Mouse (Mus musculus): ENCODE measurements around the gene Gm21970.
"Not testable (repeated sequence)": the region's sequence is repeated elsewhere in the genome, so short reads cannot be mapped to it uniquely, and the experiment has no call there.

The Gm21970 gene

GRCm38 (mm10) chr16:91438599-91438998, 47.1 kb downstream of the Gm21970 start:
- DNase-seq (ENCODE audit: low read depth, low spot score), result not testable (repeated sequence)

DNA sequence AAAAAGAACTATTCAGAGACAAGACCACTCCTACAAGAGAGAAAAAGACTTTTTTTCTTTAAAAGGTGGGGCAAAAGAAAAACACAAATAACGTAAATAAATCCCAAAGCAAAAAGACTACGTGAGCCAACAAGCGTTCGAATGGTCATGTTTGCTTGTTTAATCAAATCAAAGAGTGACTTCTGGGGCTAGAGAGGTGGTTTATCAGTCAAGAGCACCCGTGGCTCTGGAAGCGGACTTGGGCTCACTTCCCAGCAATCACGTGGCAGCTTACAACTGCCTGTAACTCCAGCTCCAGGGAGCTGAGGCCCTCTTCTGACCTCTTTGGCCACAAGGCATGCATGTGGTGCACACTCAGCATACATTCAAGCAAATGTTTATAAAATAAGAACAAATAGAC, 49.8 kb downstream of the Gm21970 start:
- DNase-seq (ENCODE audit: low read depth, low spot score), result no peak

DNA sequence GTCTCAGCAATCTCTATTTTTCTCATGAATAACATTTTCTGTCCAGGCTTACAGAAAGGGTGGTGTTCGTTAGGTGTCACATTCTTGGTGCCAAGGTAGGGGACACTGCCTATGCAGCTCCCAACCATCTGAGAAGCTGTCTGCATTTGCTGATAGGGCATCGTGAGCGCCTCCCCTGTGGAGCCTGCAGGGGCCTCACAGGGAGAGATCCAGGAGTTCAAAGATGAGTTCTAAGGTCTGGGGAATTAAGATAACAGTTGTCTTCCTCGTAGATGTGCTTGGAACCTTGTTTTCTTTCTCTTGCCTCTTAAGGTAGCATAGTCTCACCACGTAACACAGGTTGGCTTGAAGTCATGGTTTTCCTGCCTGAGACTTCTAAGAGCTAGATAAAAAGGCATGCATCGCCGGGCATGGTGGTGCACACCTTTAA, 50.3 kb downstream of the Gm21970 start:
- DNase-seq (ENCODE audit: low read depth, low spot score), result no peak

- DNase-seq (ENCODE audit: low read depth, low spot score), result peak; percentile 68
These were observed 50.9 kb downstream of the Gm21970 start for GRCm38 (mm10) chr16:91442446-91442845.

- peak; percentile 66 for DNase-seq (ENCODE audit: low read depth, low spot score)
These were observed 51.7 kb downstream of the Gm21970 start for GRCm38 (mm10) chr16:91443211-91443611.

DNA sequence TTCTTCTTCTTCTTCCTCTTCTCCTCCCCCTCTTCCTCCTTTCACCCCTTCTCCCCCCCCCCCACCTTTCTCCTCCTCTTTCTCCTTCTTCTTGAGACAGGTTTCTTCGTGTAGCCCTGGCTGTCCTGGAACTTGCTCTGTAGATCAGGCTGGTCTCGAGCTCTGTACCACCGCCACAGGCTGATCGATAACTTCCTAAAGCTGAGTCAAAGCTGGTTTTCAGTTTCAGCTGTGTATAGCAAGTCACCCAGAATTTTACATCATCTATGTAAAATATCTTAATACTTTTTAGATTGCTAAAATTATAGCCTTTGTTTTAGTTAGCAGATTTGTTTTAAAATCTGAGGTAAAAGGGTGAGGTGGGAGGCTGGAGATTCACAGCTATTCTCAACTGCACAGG, 53.3 kb downstream of the Gm21970 start:
- DNase-seq (ENCODE audit: low read depth, low spot score), result no peak

GRCm38 (mm10) chr16:91445566-91445965, 54.0 kb downstream of the Gm21970 start:
- DNase-seq (ENCODE audit: low read depth, low spot score), result peak; percentile 85

DNA sequence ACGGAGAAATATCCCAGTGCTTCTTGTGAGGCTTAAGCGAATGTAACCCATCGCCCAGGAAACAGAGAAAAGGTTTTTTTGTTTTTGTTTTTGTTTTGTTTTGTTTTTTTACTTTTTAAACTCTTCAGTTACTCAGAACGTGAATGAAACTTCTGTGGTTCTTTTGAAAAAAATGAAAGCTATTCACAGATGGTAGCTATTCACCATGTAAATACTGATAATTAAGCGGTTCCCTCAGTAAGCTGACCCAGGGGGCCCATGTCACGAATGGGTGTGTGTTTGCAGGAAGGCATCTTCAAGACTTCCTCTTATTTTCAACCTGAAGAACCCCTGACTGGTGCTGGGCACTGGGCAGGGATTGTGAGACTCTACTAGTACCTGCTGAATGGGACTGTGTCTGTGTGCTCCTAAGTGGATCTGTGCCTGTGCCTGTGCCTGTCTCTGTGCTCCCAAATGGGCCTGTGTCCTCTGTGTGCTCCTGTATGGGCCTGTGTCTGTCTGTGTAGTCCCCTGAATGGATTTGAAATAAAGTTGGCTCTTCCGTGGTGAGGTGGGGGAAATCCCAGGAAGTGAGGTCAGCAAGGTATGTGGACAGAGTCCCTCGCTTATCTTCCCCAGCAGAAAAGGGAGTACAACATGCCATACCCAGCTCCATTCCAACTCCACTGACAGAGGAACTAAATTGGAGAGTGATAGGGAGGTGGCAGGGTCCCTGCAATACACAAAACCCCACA, 55.4 kb downstream of the Gm21970 start:
- peak; percentile 62 for DNase-seq (ENCODE audit: low read depth, low spot score)

DNA sequence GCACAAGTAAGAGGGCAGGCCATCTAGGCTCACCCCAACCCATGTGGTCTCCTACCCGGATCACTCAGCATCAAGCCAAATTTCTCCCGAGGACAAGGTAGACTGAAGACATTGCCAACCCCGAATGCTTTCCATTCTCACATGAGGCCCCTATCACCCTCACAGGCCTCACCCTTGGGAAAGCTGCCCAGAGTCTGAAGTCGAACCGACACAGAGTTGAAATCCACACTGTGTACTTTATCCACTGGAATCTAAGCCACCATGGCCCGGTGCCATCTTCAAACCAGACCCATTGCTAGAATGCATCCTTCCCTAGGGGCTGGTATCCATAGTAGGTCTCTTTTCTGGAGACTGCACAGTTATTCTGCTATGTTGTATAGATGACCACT, 56.0 kb downstream of the Gm21970 start:
- no peak for DNase-seq (ENCODE audit: low read depth, low spot score)

- peak; percentile 39 for DNase-seq (ENCODE audit: low read depth, low spot score)
These were observed 56.6 kb downstream of the Gm21970 start for GRCm38 (mm10) chr16:91448088-91448487.

GRCm38 (mm10) chr16:91448895-91449294, 57.4 kb downstream of the Gm21970 start:
- no peak for DNase-seq (ENCODE audit: low read depth, low spot score)

DNA sequence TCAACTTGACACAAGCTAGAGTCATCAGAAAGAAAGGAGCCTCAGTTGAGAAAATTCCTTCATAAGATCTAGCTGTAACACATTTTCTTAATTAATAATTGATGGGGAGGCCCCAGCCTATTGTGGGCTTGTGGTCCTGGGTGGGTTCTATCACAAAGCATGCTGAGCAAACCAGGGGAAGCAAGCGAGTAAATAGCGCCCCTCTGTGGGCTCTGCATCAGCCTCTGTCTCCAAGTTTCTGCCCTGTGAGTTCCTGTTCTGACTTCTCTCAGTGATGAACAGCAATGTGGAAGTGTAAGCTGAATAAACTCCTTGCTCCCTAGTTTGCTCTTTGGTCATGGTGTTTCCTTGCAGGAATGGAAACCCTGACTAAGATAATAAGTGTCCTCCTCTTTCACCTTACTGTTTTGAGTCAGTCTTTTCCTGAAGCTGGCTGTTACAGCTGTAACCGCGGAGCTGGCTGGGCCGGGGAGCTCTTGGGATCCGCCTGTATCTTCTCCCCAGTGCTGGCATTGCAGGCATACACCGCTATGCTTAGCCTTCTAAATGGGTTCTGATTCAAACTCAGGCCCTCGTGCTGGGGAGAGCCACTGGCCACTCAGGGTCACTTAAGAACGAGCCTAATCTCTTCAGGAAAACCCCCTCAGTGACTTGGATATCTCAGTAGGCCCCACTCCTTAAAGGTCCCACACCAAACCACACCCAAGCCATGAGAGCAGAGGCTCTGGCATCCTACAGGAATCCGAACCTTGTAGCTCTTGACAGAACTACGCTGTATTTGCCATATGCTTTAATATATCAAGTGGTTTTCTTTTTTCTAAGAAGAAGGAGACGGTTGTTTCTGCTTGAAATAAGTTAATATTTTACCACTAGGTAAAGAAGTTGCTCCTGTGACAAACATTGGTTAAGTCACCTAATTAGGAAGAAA, 58.9 kb downstream of the Gm21970 start:
- no peak for DNase-seq (ENCODE audit: low read depth, low spot score)

DNA sequence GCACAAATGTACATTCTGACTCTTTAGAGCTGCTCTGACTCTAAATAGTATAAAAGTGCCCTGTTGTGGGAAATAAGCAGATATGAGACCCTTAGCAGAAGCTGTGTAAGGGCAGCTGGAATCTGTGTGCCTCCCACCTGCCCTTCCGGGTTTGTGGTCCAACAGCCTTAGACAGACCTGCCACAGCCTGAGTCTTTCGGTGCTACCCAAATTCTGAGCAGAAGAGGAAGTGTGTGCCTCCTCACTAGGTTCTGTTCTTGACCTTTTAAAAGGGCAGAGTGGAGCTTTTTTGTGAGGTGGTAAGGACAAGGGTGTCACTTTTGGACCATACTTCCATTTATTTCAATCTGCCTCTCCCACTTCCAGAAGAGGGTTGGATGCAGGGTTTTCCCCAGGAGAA, 60.4 kb downstream of the Gm21970 start:
- no peak for DNase-seq (ENCODE audit: low read depth, low spot score)

DNA sequence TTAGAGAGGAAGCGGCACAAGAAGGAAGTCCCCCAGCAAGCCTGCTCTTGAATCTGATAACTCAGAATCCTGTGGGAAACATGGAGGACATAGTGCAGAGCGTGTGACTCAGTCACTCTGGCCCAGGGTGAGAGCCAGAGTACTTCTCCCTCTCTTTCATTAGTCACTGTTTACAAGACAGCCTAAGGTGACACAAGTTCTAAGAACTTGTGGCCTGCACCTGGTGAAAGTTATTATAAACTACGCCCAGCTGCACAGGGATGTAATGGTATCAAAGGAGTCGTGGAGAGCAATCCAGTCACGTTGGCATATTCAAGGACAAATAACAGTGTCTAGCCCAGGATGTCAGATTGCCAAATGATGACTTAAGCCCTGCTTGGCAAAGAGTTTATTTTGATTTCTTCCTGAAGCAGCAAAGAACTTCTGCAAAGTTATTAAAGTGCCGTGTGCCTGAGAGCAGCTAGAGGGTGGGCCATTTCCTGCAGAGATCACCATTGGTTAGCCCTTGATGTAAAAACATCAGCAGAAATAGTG, 60.9 kb downstream of the Gm21970 start:
- DNase-seq (ENCODE audit: low read depth, low spot score), result no peak

GRCm38 (mm10) chr16:91455868-91456267, 64.3 kb downstream of the Gm21970 start:
- DNase-seq (ENCODE audit: low read depth, low spot score), result no peak

- peak; percentile 79 for DNase-seq (ENCODE audit: low read depth, low spot score)
These were observed 66.8 kb downstream of the Gm21970 start for GRCm38 (mm10) chr16:91458301-91458746.

DNA sequence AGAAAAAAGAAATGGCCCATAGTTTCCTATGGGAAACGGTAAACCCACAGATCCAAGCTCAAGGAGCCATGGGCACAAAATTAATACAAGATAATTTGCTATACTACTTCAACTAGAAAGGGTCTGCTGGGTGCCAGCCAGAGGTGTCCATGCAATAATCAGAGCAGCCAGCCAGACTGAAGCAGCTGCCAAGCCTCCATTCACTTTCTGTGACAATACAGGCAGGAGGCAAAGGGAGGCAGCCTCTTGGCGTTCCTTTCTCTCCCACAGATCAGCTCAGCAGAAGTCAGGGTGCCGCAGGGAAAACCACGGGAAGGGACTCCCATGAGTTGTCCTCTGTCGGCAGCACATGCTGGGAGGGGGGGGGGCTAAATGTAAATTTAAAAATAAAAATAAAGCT, 67.5 kb downstream of the Gm21970 start:
- no peak for DNase-seq (ENCODE audit: low read depth, low spot score)

GRCm38 (mm10) chr16:91459396-91459795, 67.9 kb downstream of the Gm21970 start:
- peak; percentile 43 for DNase-seq (ENCODE audit: low read depth, low spot score)

- DNase-seq (ENCODE audit: low read depth, low spot score), result peak; percentile 63
These were observed 68.4 kb downstream of the Gm21970 start for GRCm38 (mm10) chr16:91459841-91460370.

DNA sequence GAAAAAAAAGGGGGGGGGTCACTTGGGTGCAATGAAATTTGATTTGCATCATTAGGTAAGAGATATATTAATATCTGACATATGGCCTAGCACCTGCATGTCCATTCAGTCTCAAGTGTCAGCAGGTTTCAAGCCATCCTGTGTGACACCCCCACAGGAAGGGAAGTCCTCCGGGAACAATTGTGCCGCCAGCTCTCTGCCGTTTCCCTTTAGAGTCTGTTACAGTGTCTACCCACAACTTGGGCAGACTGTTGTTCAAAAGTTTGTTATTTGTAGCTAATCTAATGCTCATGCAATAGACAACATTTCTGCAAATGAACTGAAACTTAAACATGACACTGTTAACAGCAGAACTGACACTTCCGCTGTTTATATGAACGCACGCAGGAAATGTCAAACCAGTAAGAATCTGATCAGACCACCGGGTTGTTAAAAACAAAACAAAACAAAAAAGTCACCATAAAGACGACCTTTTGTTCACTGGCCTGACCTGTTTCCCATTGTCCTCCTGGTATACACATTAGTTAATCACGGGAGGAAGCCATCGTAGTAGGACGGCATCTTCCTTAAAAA, 69.6 kb downstream of the Gm21970 start:
- DNase-seq (ENCODE audit: low read depth, low spot score), result peak; percentile 65

GRCm38 (mm10) chr16:91461773-91462181, 70.3 kb downstream of the Gm21970 start:
- no peak for DNase-seq (ENCODE audit: low read depth, low spot score)

DNA sequence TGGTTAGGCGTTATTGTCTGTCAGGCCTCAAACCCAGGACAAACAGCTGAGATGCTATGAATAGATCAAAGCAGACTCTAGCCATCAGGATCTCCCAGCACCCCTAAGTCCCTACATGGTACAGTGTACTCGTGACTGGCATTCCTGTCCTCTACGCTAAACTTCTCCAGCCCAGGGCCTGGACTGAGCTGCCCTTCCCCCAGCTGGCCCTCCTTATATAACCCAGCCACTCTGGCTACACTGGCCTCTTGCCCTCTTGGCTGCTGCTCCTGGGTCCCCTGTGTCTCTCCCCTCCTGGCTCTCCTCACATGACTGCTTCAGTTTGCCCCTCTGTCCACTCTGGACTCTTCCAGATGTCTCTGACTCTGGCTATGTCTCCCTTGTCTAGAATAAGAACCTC, 71.1 kb downstream of the Gm21970 start:
- DNase-seq (ENCODE audit: low read depth, low spot score), result no peak

Measured in CD4-positive helper T cell, adult 2 months (primary cell).